Mouse (Mus musculus) yolk sac, embryonic 10.5 days (tissue): Measurements from ENCODE around the gene Gm20388.

ENCODE experiments used
- DNase-seq: peaks from one replicate; pipeline ENCODE4 v3.0.0-alpha.2; 2017; ENCODE audit warnings: low spot score

Gm20388 gene

GRCm38 (mm10) chr8:122398186-122398585, 2487.5 kb downstream of the Gm20388 start:
- no peak for DNase-seq

DNA sequence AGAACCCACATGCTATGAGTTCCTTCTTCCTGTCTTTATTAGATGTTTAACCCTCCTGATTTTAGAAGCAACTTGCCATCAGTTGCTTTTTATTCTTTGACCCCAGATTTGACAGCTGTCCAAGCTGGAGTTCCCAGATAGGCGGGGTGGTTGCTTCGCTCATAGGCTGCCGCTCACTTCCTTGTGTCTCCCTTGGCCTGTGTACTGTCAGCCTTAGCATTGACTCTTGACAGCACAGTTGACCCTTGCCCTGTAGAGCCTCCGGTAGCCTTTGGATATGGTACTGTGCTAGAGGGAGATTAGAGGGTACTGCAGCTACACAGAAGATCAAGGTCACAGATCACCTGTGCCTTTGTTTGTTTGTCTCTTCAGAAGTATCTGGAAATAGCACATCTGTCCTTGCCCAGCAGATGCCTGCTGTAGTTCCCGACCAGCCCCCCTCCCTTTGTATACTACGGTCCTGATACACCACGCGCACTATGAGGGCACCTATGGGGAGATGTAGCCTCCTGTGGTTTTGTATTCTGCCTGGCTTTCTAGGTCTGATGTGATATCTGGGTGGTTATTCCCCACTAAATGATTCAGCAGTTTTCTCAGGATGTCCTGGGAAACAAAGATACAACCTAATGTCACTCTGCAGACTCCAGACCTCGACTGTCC, 2494.6 kb downstream of the Gm20388 start:
- peak; percentile 78 for DNase-seq

- DNase-seq: no peak
Measured at GRCm38 (mm10) chr8:122407678-122408077, 2497.0 kb downstream of the Gm20388 start.

DNA sequence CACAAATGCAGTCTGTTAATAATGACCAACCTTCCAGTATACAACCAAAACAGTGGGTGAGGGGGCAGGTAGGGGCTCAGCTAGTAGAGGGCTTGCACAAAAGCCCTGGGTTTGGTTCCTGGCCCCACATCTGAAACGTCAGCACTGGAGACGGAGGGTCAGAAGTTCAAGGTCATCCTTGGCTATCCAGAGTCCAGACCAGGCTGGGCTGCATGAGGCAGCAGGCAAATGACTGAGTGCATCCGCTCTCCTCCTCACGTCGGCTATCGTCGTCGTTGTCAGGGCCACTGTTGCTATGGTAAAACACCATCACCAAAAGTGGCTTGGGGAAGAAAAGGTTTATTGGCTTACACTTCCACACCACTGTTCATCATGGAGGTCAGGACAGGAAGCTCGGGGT, 2503.7 kb downstream of the Gm20388 start:
- no peak for DNase-seq

DNA sequence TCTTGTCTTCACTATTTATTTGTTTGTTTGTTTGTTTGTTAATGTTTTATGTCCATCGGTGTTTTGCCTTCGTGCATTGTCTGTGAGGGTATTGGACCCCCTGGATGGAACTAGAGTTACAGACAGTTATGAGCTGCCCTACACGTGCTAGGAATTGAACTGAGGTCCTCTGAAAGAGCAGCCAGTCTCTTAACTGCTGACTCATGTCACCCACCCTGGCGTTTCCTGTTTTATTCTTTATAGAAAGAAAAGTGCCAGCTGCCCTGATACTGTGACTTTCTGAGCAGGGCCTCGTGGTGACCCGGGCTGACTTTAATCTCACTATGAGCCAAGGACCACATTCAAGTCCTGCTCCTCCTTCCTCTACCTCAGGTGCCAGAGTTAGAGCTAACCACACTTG, 2504.9 kb downstream of the Gm20388 start:
- no peak for DNase-seq

- DNase-seq: no peak
Measured at GRCm38 (mm10) chr8:122419881-122420555, 2509.4 kb downstream of the Gm20388 start.

GRCm38 (mm10) chr8:122421376-122422070, 2510.9 kb downstream of the Gm20388 start, which contains the start of gene Il17c:
TSS of gene Il17c (plus strand) at chr8:122422020.
- DNase-seq: no peak

DNA sequence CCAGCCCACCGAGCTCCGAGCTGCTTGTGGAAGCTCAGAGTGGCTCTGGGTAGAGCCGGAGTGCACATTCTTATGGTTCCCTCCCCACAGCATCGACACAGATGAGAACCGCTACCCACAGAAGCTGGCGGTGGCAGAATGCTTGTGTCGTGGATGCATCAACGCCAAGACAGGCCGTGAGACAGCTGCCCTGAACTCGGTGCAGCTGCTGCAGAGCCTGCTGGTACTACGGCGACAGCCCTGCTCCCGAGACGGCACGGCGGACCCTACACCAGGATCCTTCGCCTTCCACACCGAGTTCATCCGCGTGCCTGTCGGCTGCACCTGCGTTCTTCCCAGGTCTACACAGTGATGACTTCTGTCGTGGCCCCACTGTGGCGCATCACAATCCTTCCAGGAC, 2512.6 kb downstream of the Gm20388 start:
- no peak for DNase-seq

DNA sequence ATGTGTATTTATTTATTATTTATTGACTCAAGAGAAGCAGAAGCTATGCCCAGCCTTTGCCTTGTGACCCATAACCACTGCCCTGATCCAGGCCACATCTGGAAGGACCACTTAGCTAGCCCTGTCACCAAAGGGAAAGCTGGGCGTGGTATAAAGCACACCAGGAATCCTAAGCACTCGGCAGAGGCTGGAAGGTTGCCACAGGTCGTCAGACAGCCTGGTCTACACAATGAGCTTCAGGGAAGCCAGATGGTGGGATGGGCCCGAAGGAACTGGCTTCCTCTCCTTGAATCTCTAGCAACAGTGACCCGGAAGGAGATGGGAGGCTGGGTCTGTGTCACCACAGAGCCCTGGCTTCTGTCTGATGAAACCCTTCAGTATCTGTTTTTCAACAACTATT, 2513.0 kb downstream of the Gm20388 start:
- DNase-seq: no peak

DNA sequence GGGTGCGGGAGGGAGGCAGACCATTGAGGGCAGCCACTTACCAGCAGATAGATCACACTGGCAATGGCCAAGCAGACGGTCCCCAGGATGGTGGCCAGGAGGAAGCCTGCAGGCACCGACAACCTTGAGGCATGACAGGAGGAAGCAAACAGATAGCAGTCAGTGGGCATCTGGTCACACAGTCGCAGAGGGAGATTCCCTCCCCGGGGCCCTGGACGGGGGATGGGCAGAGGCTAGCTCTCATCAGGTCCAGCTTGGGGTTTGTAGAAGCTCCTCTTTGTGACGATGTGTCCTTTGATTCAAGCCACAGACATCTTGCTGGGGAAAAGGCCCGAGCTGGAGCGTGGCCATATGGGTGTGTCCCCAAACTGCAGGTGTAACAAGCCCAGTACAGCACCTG, 2515.5 kb downstream of the Gm20388 start:
- DNase-seq: no peak

GRCm38 (mm10) chr8:122427607-122428006, 2517.0 kb downstream of the Gm20388 start:
- no peak for DNase-seq

DNA sequence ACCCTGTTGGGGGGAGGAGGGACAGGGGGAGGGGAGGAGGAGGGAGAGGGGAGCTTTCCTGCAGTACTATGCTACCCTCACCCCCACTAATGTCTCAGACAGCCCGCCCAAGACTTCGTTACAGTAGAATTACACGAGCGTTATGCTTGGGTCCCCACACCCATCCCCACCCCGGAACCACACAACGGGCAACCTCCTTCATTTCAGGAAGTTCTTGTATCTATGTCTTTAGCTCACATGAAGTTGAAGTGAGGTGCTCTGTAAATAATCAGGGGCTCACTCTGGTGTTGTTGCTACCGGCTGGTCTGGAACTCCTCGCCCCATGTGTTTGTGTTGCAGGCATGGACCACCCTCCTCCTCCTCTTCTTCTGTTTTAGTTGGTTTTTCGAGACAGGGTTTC, 2517.5 kb downstream of the Gm20388 start:
- no peak for DNase-seq

DNA sequence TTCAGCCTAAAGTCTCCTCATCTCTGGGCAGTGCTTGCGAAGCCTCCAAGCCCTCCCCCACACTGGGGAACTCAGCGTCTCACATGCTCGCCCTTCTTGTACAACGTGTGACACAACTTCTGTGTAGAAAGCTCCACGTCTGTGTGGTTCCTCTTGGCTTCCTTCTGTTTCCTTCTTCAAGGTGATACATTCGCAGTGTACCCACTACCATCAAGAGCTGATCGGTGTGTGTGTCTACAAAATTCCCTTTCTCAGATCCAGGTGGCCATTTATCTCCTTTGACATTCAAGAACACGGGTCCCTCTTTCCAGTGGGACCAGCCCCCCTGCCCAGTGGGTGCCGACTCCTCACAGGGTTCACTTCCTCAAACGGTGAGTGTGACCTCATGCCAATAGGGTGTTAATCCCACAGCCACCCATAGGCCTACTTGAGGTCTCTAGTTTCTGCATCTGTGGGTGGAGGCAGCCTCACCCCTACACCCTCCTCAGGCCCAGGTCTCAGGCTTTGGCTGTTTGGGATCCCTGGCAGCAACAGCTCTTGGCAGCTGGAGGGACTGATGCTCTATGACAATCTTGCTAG, 2519.5 kb downstream of the Gm20388 start:
- DNase-seq: no peak

- peak; percentile 72 for DNase-seq
Measured at GRCm38 (mm10) chr8:122430646-122431045, 2520.0 kb downstream of the Gm20388 start.

- DNase-seq: peak; percentile 59
Measured at GRCm38 (mm10) chr8:122431694-122432442, 2521.2 kb downstream of the Gm20388 start.

DNA sequence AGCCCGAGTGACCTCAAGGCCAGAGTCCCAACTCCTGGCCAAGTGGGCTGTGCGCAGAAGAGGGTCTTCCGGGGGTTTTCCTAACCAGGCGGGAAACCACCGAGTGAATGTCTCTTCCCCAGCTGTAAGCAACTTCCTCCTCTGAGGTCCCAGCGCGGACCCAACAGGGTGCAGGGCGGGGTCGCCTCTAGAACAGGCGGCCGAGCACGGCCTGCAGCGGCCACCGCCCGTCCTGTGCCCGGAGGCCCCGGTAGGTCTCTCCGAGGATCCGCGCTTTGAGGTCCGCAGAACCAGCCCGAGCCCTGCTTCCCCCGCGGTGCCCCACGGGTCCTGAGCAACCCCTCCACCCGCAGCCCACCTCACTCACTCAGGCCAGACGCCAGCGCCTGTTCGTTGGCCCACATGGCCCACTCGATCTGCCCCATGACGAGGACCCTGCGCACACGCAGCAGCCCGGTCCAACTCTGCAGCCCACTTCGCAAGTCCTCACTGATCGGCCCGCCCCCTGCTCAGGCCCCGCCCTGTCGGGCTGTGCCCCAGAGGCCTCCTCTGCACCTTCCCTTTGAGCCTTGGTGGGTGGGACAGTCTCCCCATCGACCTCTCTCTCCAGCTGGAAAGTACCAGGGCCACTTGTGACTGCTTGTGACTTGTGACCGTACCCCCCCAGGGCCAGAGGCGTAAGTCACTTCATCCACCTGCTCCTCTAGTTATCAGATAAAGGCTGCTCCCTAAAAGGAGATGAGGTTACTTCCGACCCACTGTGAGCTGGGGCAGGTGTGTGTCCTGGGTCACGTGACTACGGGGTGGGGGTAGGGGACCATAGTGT, 2522.0 kb downstream of the Gm20388 start, which contains the start of gene Cyba:
TSS of gene Cyba (minus strand) at position 488 of the 826 bp plus-strand sequence.
- peak; percentile 87 for DNase-seq

GRCm38 (mm10) chr8:122433269-122433905, 2522.7 kb downstream of the Gm20388 start:
- no peak for DNase-seq

DNA sequence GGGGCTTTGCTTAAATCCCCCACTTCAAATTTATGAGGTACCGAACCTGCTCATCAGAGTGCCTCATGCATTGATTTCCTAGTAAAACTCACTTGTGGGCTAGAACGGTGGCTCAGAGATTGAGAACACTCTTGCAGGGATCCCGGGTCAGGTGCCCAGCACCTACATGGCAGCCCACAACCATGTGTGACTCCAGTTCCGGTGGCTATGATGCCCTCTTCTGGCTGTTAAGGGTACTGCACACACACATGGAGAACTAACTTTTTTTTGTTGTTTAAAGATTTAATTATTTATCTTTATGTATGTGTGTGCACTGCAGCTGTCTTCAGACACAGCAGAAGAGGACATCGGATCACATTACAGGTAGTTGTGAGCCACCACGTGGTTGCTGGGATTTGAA, 2524.7 kb downstream of the Gm20388 start:
- no peak for DNase-seq

- DNase-seq: no peak
Measured at GRCm38 (mm10) chr8:122436146-122436545, 2525.5 kb downstream of the Gm20388 start.

DNA sequence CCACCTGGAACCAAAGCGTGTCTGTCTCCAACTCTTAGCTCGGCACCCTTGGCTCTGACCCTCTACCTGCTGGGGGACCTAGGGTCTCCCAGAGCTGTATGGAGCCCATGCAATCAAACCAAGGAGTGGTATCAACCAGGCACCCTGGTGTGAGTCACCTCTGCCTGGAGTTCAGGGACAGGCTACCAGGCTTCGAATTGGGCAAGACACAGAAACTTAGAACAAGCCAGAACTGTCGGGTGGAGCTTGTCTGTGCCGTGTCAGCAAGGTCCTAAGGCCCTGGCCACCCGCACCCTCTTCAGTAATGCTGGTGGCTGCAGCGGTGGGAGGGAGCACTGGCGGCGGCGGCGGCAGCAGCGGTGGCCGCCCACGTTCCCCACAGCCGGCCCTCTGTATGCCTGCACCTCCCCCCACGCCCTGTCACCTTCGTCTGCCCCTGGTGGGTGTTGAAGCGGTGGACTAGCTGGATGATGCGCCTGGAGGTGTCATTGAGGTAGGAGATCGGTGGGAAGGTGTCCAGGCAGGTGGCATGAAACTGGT, 2526.0 kb downstream of the Gm20388 start:
- DNase-seq: no peak
